Mouse (Mus musculus) gastrocnemius, postnatal 4 days (tissue): ENCODE measurements at regions not wholly inside any gene's neighbourhood (a gene's known extent, or its start where the extent isn't known, plus 50 kb on each side); places are given as distances from the start of the nearest gene placed in this dataset.

Experiments
- DNase-seq, 2 experiments: peaks; one replicate each; pipeline ENCODE4 v3.0.0; 2021 to 2022; ENCODE audit warnings: low spot score in 2 of 2, mixed read lengths in 2 of 2

DNA sequence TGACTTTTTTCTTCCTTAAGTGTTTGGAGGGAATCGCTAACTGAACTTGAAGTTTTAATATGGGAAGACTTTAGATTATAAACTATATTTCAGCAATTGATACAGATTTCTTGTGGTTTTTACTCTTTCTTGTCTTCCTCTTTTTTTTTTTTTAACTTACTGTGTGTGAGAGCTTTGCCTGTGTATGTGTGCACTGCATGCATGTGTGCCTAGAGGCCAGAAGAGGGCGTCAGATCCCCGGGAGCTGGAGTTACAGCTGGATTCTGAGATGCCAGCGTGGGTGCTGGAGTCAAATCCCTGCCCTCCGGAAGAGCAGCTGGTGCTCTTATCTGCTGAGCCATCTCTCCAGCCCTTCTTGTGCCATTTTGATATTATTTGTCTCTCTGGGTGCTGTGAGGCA, 129.6 kb downstream of the Trim33 start:
- DNase-seq = no peak

DNA sequence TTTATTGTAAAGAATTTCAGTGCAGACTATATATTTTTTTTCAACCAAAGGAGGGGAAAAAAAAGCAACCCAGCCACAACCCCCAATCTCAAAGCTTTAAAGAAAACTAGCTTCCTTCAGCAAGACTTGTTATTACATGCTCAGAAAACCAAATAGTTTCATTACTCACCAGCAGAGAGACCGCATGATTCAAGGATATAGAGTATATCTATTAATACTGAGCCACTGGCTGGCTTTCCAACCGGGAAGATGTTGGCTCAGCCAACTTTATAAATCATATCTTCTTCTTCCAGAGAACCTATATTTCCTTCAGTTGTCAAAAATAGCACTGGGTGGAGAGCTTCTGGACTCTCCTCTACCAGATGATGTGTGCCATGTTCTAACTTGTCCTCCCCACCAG, 133.2 kb downstream of the Trim33 start:
- DNase-seq = no peak

DNA sequence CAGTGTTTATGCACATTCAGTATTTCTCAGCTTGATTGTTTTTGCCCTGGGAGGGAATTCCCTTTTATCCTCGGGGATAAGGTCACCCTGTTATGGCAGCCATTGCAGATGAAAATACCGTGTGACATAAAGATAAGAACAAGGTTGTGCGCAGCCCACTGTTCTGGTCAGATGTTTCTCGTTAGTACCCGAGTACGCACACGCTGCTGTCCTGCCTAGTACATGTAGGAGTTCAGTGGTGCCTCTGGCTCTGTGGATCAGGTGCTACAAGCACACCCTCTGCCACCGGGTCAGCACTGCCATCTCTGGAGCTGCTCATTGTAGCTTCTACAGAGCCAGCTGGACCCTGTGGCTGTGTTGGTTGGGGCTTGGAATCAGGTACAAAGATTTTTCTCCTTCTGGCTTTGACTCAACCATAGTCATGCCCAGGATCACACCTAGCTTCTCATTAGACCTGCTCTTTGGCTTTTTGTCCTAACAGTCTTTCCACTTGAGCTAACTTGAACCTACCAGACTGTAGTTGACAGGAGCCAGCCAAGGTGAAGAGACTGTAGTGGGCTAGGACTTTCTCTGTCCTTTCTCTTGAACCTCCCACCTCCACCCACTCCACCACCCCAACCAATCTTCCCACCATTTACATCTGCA, 136.1 kb downstream of the Trim33 start:
- DNase-seq = no peak

GRCm38 (mm10) chr3:103416296-103416695, 137.2 kb downstream of the Trim33 start:
- no peak for DNase-seq

DNA sequence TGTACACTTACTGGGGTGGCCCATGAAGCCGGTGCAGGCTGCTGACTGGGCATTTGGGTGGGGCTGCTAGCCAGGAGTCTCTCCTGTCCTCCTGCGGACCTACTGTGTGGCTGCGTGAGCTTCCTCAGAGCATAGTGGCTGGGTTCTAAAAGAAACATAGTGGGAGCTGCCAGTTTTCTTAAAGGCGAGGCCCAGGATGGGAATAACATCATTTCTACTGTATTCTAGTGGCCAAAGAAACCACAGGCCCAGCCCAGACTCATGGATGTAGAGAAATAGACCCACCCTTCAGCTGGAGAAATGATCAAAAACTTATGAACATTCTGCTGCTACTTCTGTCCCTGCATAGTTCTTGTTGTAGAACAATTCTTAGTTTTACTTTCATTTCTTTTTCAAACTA, 138.7 kb downstream of the Trim33 start:
- no peak for DNase-seq

GRCm38 (mm10) chr3:103419761-103420620, 140.9 kb downstream of the Trim33 start:
- DNase-seq = peak in 1 of 2 experiments; percentile 66

DNA sequence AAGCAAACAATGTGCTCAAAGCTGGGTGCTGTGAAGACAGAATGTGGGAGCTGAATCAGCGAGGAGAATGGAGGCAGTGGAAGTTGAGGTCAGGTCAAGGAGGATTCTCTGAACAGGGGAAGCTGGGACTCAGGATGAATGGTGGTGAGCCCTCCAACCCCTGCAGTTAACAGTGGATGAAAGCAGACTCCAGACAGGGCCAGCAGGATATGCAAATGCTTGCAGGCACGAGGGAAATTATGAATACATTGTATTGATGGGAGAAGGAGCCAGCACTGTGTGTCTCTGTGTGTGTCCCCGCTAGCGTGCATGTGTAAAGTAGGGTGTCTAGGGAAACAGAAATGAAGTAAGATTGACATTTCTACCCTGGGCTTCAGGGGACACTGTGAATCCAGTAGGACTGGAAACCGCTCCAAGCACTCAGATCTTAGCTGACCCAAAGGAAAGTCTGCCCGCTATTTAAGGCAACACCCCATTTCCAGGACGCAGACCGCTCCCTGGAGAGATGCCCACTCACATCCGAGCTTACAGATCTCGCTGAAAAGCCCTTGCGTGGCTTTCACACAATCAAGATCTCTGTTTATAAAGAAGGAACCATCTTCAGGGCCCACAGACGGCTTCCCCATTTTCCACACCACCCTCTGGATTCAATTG, 141.7 kb downstream of the Trim33 start:
- DNase-seq = no peak

DNA sequence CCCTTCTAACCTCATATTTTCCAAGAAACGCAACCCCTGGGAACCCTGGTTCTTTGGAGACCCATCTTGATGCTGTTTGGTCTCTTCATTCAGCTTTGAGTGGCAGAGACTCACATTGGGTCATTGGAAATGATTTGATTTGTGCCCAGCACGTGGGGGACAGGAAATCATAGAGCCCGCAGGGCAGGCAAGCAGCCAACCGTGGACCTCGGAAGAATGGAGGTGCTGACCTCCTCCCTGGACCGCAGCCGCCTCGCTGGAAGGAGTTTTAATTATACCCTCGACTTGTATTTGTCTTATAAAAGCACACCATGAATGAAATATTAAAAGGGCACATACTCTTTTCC, 142.2 kb downstream of the Trim33 start:
- DNase-seq = no peak

DNA sequence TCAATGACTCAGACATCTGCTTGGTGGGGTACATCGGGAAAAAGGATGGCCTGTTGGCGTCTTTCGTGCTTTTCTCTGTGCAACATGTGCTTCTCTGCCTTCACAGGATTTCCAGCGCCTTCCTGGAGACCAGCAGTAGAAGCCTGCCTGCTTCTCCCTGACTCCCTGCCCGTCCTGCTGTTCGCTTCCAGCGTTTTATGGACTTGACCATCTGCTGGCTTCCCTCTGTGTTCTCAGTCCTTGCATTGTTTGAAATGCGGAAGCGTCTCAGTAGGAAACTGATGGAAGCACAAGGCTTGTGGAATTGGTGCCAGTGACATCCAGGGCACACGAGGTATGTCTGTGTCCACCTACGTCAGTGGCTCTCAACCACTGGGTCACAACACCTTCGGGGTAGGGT, 143.7 kb downstream of the Trim33 start:
- DNase-seq = no peak

DNA sequence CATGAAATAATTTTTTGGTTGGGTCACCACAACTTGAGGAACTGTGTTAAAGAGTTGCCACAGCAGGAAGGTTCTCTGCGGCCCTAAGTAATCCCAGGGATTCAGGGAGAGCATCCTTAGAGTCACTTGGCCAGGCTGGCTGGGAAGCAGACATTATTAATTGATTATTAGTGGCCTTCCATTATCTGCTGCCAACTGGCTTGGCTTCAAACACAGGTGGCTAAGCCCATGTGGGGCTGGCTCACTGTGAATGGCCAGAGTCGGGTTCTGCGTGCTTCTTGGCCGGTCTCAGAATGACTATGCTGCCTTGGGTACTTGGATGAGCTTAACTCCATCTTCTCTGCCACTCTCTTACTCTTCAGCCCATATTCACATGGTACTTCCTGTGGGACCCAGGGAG, 144.2 kb downstream of the Trim33 start:
- no peak for DNase-seq

GRCm38 (mm10) chr3:103425812-103426430, 146.8 kb downstream of the Trim33 start:
- peak; percentile 43 to 60 for DNase-seq

GRCm38 (mm10) chr3:103429227-103429788, 145.7 kb upstream of the Syt6 start:
- peak in 1 of 2 experiments; percentile 31 for DNase-seq

DNA sequence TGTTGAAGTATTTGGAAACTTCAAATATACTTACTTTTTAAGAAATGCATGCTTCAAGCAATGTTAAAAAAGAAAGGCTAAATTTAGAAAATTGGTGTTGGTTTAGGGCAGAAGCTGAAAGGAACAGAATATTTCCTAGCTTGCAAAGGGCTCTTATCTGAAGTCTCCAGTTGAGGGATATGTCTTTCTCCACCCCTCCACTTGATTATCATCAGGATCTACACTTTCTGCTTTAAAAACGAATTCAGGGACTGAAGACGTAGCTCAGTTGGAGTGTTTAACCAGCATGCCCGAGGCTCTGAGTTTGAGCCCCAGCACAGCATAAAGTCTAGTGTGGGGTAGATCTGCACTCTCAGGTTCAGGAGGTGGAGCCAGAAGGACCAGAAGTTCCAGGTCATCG, 144.9 kb upstream of the Syt6 start:
- DNase-seq = no peak

GRCm38 (mm10) chr3:103432254-103432653, 142.8 kb upstream of the Syt6 start:
- DNase-seq = no peak

GRCm38 (mm10) chr3:103436902-103437603, 138.0 kb upstream of the Syt6 start:
- DNase-seq = no peak

DNA sequence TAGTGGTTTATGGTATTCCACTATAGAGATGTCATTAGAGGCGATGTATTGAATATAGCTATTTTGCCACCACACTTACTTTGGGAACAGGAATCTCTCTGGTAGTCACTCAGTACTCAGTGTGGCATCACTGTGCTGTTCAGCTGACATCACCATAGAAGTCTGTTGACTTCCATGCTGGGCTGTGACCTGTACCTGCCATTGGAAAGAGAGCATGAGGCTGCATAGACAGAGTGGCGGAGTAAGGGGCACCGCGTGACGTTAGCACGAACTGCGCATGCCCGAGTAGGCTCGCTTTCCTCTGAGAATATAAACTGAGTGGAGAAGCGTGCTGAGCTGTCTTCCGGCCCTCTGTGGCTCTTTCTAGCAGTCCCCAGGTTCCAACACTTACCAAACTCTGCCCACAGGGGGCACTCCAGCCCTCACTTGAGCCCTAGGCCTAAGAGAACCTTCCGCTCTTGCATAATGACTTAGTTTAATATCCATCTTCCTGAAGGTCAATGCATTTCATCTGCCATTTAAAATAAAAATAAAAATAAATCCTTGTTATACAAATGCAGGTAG, 136.2 kb upstream of the Syt6 start:
- DNase-seq = no peak

- no peak for DNase-seq
Measured at GRCm38 (mm10) chr3:103443247-103443646, 131.8 kb upstream of the Syt6 start.

DNA sequence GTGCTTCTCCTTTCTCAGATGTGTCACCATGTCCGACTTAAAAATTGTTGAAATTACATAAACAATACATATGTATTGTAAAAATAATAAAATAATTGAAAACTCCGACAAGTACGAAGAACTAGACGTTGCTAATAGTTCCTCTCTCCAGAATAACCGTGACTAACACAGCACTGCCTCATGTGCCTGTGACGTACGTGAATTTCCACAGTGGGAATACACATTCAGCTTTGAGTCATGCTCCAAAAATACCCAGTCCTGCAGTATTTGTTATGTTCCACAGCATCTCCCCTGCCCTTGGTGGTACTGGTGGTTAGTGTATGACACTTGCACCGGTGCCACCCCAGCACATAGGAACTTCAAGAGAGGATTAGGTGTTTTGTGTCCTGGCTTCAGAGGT, 129.2 kb upstream of the Syt6 start:
- DNase-seq = no peak

GRCm38 (mm10) chr3:103449851-103450250, 125.2 kb upstream of the Syt6 start:
- DNase-seq = no peak

- DNase-seq = no peak
Measured at GRCm38 (mm10) chr3:103451971-103452370, 123.1 kb upstream of the Syt6 start.

DNA sequence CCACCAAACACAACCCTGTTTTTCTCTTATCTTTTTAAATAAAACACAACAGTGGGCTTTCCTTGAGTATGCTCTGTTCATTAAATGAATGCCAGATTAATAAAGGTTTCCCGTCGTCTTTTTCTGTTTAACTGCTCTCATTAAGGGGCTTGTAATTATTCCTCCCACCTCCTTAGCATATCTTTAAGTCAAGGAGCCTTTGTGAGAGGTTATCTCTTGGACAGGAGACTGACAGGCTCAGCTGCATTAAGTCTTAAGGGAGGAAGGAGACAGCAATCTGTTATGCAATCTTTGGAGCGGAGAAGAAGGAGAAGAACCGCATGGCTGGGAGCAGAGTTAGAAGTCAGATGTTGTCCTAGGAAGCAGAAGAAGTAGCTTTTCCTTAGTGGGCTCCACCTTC, 111.3 kb upstream of the Syt6 start:
- no peak for DNase-seq
